Mouse (Mus musculus): ENCODE data around the gene Adgrg1.

Gene Adgrg1

GRCm38 (mm10) chr8:94976651-94977417 lies 2.3 kb downstream of the Adgrg1 start:
- DNase-seq (ENCODE audit: low spot score in 2 of 2), result no peak

GRCm38 (mm10) chr8:94978131-94978530 lies 3.6 kb downstream of the Adgrg1 start:
- peak in 1 of 2 experiments; percentile 22 for DNase-seq (ENCODE audit: low spot score in 2 of 2)

GRCm38 (mm10) chr8:94978593-94979319 lies 4.2 kb downstream of the Adgrg1 start:
- no peak for DNase-seq (ENCODE audit: low spot score in 2 of 2)

- no peak for DNase-seq (ENCODE audit: low spot score in 2 of 2)
These were observed 5.6 kb downstream of the Adgrg1 start for GRCm38 (mm10) chr8:94980176-94980575.

GRCm38 (mm10) chr8:94980976-94981375 lies 6.4 kb downstream of the Adgrg1 start:
- no peak for DNase-seq (ENCODE audit: low spot score in 2 of 2)

- DNase-seq (ENCODE audit: low spot score in 2 of 2), result peak in 1 of 2 experiments; percentile 69
These were observed 7.3 kb downstream of the Adgrg1 start for GRCm38 (mm10) chr8:94981848-94982247.

GRCm38 (mm10) chr8:94983146-94983545 lies 8.6 kb downstream of the Adgrg1 start:
- no peak for DNase-seq (ENCODE audit: low spot score in 2 of 2)

GRCm38 (mm10) chr8:94983881-94984516 lies 9.4 kb downstream of the Adgrg1 start:
- peak in 1 of 2 experiments; percentile 64 for DNase-seq (ENCODE audit: low spot score in 2 of 2)

GRCm38 (mm10) chr8:94985023-94985422 lies 10.5 kb downstream of the Adgrg1 start:
- DNase-seq (ENCODE audit: low spot score in 2 of 2), result peak in 1 of 2 experiments; percentile 18

GRCm38 (mm10) chr8:94986676-94987075 lies 12.1 kb downstream of the Adgrg1 start:
- DNase-seq (ENCODE audit: low spot score in 2 of 2), result peak; percentile 56 to 79

GRCm38 (mm10) chr8:94987553-94987952 lies 13.0 kb downstream of the Adgrg1 start:
- DNase-seq (ENCODE audit: low spot score in 2 of 2), result no peak

GRCm38 (mm10) chr8:94988619-94989018 lies 14.1 kb downstream of the Adgrg1 start:
- no peak for DNase-seq (ENCODE audit: low spot score in 2 of 2)

GRCm38 (mm10) chr8:94989711-94990110 lies 15.2 kb downstream of the Adgrg1 start:
- peak in 1 of 2 experiments; percentile 62 for DNase-seq (ENCODE audit: low spot score in 2 of 2)

- DNase-seq (ENCODE audit: low spot score in 2 of 2), result no peak
These were observed 16.3 kb downstream of the Adgrg1 start for GRCm38 (mm10) chr8:94990598-94991453.

- DNase-seq (ENCODE audit: low spot score in 2 of 2), result no peak
These were observed 17.0 kb downstream of the Adgrg1 start for GRCm38 (mm10) chr8:94991454-94991994.

GRCm38 (mm10) chr8:94992010-94992409 lies 17.5 kb downstream of the Adgrg1 start:
- no peak for DNase-seq (ENCODE audit: low spot score in 2 of 2)

GRCm38 (mm10) chr8:94992534-94992933 lies 18.0 kb downstream of the Adgrg1 start:
- peak; percentile 52 to 71 for DNase-seq (ENCODE audit: low spot score in 2 of 2)

GRCm38 (mm10) chr8:94992996-94993724 lies 18.6 kb downstream of the Adgrg1 start:
- peak in 1 of 2 experiments; percentile 58 for DNase-seq (ENCODE audit: low spot score in 2 of 2)

- peak; percentile 82 to 94 for DNase-seq (ENCODE audit: low spot score in 2 of 2)
These were observed 19.5 kb downstream of the Adgrg1 start for GRCm38 (mm10) chr8:94994006-94994405.

GRCm38 (mm10) chr8:94994510-94994909 lies 20.0 kb downstream of the Adgrg1 start:
- no peak for DNase-seq (ENCODE audit: low spot score in 2 of 2)

Data from cerebellum, postnatal 4 days (tissue).